Mouse (Mus musculus): ENCODE results near the gene Zbtb8b.
"Not testable (repeated sequence)": the region's sequence is repeated elsewhere in the genome, so short reads cannot be mapped to it uniquely, and the experiment has no call there.

Zbtb8b gene

GRCm38 (mm10) chr4:129410991-129411390 is 29.7 kb downstream of the Zbtb8b start:
- DNase-seq: no peak

- not testable (repeated sequence) for DNase-seq
Observed at GRCm38 (mm10) chr4:129410532-129410931, 30.1 kb downstream of the Zbtb8b start.

- peak; percentile 48 to 58 for DNase-seq
Observed at GRCm38 (mm10) chr4:129406447-129406846, 34.2 kb downstream of the Zbtb8b start.

GRCm38 (mm10) chr4:129399813-129400212 is 40.8 kb downstream of the Zbtb8b start:
- DNase-seq: no peak

- no peak for DNase-seq
Observed at GRCm38 (mm10) chr4:129396960-129397359, 43.7 kb downstream of the Zbtb8b start.

- DNase-seq: no peak
Observed at GRCm38 (mm10) chr4:129394089-129394870, 46.4 kb downstream of the Zbtb8b start.

GRCm38 (mm10) chr4:129390936-129391557 is 49.6 kb downstream of the Zbtb8b start:
- DNase-seq: no peak

- no peak for DNase-seq
Observed at GRCm38 (mm10) chr4:129390216-129390743, 50.4 kb downstream of the Zbtb8b start.

- no peak for DNase-seq
Observed at GRCm38 (mm10) chr4:129388404-129388803, 52.2 kb downstream of the Zbtb8b start.

- no peak for DNase-seq
Observed at GRCm38 (mm10) chr4:129386989-129387388, 53.7 kb downstream of the Zbtb8b start.

- no peak for DNase-seq
Observed at GRCm38 (mm10) chr4:129386269-129386946, 54.2 kb downstream of the Zbtb8b start.

GRCm38 (mm10) chr4:129385685-129386084 is 55.0 kb downstream of the Zbtb8b start:
- DNase-seq: no peak

- no peak for DNase-seq
Observed at GRCm38 (mm10) chr4:129384440-129384839, 56.2 kb downstream of the Zbtb8b start.

GRCm38 (mm10) chr4:129383586-129383985 is 57.1 kb downstream of the Zbtb8b start:
- no peak for DNase-seq

GRCm38 (mm10) chr4:129382488-129382887 is 58.2 kb downstream of the Zbtb8b start:
- DNase-seq: no peak

GRCm38 (mm10) chr4:129382029-129382428 is 58.6 kb downstream of the Zbtb8b start:
- DNase-seq: no peak

GRCm38 (mm10) chr4:129381148-129381547 is 59.5 kb downstream of the Zbtb8b start:
- DNase-seq: no peak

- no peak for DNase-seq
Observed at GRCm38 (mm10) chr4:129379805-129380204, 60.8 kb downstream of the Zbtb8b start.

GRCm38 (mm10) chr4:129377601-129378390 is 62.9 kb downstream of the Zbtb8b start, which contains the start of gene Zbtb8a:
Zbtb8a (minus strand) TSS chr4:129378116.
- peak; percentile 72 for DNase-seq

GRCm38 (mm10) chr4:129376961-129377545 is 63.6 kb downstream of the Zbtb8b start:
- DNase-seq: peak; percentile 72 to 75

- peak in 1 of 2 experiments; percentile 24 for DNase-seq
Observed at GRCm38 (mm10) chr4:129375821-129376220, 64.8 kb downstream of the Zbtb8b start.

Data from cerebellum, postnatal 25 days (tissue).